Mouse (Mus musculus) lung, embryonic 16.5 days (tissue): ENCODE results near the gene Olfr430. TPM values are rescaled to one million over a fixed set of nuclear protein-coding genes. Genes with fewer than 3 reads are reported as not detected.
"Not testable (repeated sequence)": the region's sequence is repeated elsewhere in the genome, so short reads cannot be mapped to it uniquely, and the experiment has no call there.

Source experiments
- ATAC-seq: fragments of 200-750 bp; cut with Nextera tagmentation; 2 replicates; pipeline ENCODE4 v1.8.0; 2017; ENCODE audit warnings: low read depth, mild to moderate bottlenecking, moderate library complexity
- H3K27ac ChIP-seq: fragments of 300-500 bp; sonication (generic); 2 replicates; pipeline ENCODE4 v1.5.1; 2014; ENCODE audit warnings: mild to moderate bottlenecking, control low read depth, low read length
- H3K27me3 ChIP-seq: fragments of 300-500 bp; sonication (generic); 2 replicates; pipeline ENCODE4 v1.6.1; 2014; ENCODE audit warnings: low read depth, low read length, mixed read lengths; ENCODE audit not compliant: control insufficient read depth, insufficient read depth
- H3K36me3 ChIP-seq: fragments of 300-500 bp; sonication (generic); 2 replicates; pipeline ENCODE4 v1.6.1; 2014; ENCODE audit warnings: low read length; ENCODE audit not compliant: control insufficient read depth, insufficient read depth
- H3K4me1 ChIP-seq: fragments of 300-500 bp; sonication (generic); replicated peaks from 2 replicates; pipeline ENCODE4 v1.6.1; 2014; ENCODE audit warnings: low read length, mixed read lengths; ENCODE audit not compliant: control insufficient read depth, insufficient read depth
- H3K4me2 ChIP-seq: fragments of 300-500 bp; sonication (generic); 2 replicates; pipeline ENCODE4 v1.6.1; 2014; ENCODE audit warnings: low read depth, low read length, control low read depth
- H3K4me3 ChIP-seq: fragments of 300-500 bp; sonication (generic); 2 replicates; pipeline ENCODE4 v1.5.1; 2014; ENCODE audit warnings: mild to moderate bottlenecking, low read length, control low read depth
- H3K9ac ChIP-seq: fragments of 300-500 bp; sonication (generic); 2 replicates; pipeline ENCODE4 v1.6.1; 2014; ENCODE audit warnings: low read length, control low read depth
- H3K9me3 ChIP-seq: fragments of 300-500 bp; sonication (generic); 2 replicates; pipeline ENCODE4 v1.6.1; 2016; ENCODE audit warnings: low read length; ENCODE audit not compliant: control insufficient read depth
- WGBS: fragments of 180-500 bp; shearing (Covaris S2); extraction: QIAGEN DNeasy Blood & Tissue Kit; methylation state at CpG from one replicate; pipeline ENCODE4 v1.1.7; 2014; 5-methylcytosine and 5-hydroxymethylcytosine counted together
- polyA plus RNA-seq: library from polyadenylated mRNA; unstranded; fragments of >200 nt; fragmentation: Nextera tagmentation; extraction: Ambion mirVana; gene quantifications from 2 replicates; pipeline ENCODE4 v1.2.1, GENCODE M21; 2015

Gene Olfr430
- polyA plus RNA-seq, 1 experiment from 2014 or later, result not detected

DNA sequence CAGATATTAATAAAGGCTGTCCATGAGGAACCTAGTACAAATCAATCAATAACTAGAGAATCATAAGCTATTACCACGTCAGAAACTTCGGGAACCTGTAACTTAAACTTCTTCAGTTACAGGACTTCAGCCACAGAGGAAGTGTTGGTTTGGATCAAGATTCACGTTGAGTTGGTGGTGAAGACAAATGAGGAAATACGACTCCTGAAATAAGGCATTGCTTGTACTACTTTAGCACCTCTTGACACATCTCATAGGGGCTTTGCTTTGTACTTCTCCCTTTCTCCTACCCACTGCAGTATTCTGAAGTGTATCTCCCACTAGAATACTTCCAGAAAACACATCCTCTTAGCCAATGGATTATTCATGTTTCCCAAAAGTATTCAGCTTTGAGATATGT lies 17.0 kb upstream of the Olfr430 start:
- ATAC-seq, H3K27me3 ChIP-seq, H3K4me2 ChIP-seq, H3K4me1 ChIP-seq, H3K9me3 ChIP-seq, H3K36me3 ChIP-seq, H3K4me3 ChIP-seq, H3K27ac ChIP-seq, H3K9ac ChIP-seq: not testable (repeated sequence)
- 56% methylated on average over 4 of the region's 4 CpGs for WGBS

DNA sequence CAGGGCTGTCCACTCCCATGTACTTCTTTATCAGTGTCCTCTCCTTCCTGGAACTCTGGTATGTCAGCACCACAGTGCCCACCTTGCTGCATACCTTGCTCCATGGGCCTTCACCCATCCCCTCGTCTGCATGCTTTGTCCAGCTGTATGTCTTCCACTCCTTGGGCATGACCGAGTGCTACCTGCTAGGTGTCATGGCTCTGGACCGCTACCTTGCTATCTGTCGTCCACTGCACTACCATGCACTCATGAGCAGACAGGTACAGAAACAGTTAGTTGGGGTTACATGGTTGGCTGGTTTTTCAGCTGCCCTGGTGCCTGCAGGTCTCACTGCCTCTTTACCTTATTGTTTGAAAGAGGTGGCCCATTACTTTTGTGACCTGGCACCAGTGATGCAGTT lies 15.9 kb upstream of the Olfr430 start:
- no peaks in the 10 kb centered on the region for H3K27me3 ChIP-seq
- no peak overlapping the region for H3K9ac ChIP-seq
- 77% methylated on average over 4 of the region's 4 CpGs for WGBS
- ATAC-seq, result no peak
- no peak overlapping the region for H3K4me3 ChIP-seq
- H3K9me3 ChIP-seq, result no peaks in the 10 kb centered on the region
- H3K36me3 ChIP-seq, result no peaks in the 10 kb centered on the region
- H3K4me2 ChIP-seq, result no peak overlapping the region
- no peak overlapping the region for H3K27ac ChIP-seq
- no peaks in the 10 kb centered on the region for H3K4me1 ChIP-seq

DNA sequence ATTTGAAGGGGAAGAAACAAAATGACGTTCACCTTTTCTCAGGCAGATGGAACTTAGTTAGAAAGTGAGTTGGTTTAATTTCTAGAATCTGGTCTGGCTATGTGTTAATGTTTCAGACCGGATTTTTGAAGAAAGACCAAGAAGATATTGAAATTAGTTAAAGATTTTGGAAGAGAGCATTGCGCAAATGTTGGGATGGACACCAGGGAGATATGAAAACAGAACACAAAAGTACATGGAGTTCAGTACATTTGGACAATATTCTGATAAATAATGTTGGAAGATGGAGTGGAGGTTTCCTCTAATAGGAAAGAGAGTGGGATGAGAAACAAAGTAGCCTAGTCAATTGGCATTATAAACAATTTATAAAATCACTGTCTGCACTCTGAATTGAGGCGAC lies 14.9 kb upstream of the Olfr430 start:
- Histone ChIP-seq H3K9ac (no peak overlapping the region), H3K9me3 (no peaks in the 10 kb centered on the region), H3K4me1 (no peaks in the 10 kb centered on the region), H3K4me2 (no peak overlapping the region), H3K36me3 (no peaks in the 10 kb centered on the region), H3K27ac (no peak overlapping the region), H3K4me3 (no peak overlapping the region), H3K27me3 (no peaks in the 10 kb centered on the region)
- WGBS, result 83% methylated on average over 4 of the region's 4 CpGs
- no peak for ATAC-seq

DNA sequence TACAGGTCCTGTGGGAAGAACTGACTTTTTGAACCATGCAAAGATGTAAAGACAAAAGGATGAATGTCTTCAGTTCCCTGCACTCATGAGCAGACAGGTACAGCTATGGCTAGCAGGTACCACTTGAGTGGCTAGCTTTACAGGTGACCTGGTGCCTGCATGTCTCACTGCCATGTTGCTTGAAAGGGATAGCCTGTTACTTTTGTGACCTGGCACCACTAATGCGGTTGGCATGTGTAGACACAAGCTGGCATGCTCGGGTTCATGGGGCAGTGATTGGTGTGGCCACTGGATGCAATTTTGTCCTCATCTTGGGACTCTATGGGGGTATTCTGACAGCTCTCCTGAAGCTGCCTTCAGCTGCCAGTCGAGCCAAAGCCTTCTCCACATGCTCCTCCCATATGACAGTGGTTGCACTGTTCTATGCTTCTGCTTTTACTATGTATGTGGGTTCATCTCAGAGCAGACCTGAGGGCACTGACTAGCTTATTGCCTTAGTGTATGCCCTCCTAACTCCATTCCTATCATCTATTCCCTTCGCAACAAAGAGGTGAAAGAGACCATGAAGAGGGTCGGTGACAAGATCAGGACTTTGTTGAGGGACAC lies 14.4 kb upstream of the Olfr430 start:
- Histone ChIP-seq H3K9me3 (no peaks in the 10 kb centered on the region), H3K4me3 (no peak overlapping the region), H3K27ac (no peak overlapping the region), H3K27me3 (no peaks in the 10 kb centered on the region), H3K4me2 (no peak overlapping the region), H3K4me1 (no peaks in the 10 kb centered on the region), H3K36me3 (no peaks in the 10 kb centered on the region), H3K9ac (no peak overlapping the region)
- ATAC-seq, result no peak
- WGBS, result 74% methylated on average over 5 of the region's 5 CpGs

DNA sequence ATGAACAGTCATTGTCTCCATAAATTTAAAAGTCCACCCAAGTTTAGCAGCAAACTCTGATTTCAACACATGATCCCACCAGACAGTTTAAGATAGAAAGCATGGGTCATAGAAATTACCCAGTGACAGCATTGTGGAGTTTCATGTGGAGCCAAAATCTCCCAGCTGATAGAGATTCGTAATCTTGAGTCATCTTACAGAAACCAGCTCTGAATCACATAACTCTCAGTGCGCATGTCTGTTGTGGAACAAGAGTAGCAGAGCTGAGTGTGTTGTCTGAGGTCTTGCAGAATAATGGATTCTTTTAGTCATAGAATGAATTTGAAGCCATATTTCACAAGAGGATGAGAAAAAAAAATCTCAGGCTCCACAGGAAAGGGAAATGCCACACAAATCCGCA lies 13.4 kb upstream of the Olfr430 start:
- WGBS, result 68% methylated on average over 3 of the region's 3 CpGs
- Histone ChIP-seq H3K36me3 (no peaks in the 10 kb centered on the region), H3K9me3 (no peaks in the 10 kb centered on the region), H3K27me3 (no peaks in the 10 kb centered on the region), H3K4me3 (no peak overlapping the region), H3K27ac (no peak overlapping the region), H3K9ac (no peak overlapping the region), H3K4me2 (no peak overlapping the region), H3K4me1 (no peaks in the 10 kb centered on the region)
- ATAC-seq, result no peak

DNA sequence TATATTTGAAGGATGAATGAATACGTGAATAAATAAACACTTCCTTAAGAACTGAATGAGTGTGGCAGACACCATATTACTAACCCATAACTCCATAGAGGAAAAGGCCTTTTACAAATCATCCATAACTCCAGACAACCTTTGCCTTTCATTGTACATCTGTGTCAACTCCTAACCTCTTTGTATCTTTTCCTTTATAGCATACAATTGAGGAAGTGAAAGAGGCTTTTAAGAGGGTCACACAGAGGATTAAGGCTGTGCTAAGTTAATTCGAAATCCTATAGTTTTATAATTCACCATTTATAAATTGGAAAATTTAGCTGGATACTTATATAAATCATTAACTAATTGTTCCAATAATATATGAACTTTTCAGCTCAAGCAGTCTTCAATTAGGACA lies 11.2 kb upstream of the Olfr430 start:
- Histone ChIP-seq H3K4me3 (no peak overlapping the region), H3K36me3 (no peaks in the 10 kb centered on the region)

DNA sequence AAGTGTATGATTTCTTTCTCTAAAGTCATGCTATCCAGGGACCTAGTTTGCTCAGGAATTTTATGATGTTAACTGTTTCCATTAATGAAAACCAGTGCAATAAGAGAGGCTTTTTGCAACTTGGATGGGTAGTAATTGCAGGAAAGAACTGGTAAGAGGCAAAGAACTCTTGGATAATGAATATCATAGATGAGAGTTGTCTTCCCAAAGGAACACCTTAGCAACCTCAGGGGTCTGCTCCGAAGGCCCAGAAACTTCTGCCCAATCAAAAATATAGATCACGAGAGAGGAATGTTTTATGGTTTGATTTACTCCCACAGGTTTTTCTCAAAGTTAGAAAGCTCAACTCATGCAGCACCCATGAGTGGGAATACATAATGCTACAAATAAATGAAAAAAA lies 17.6 kb downstream of the Olfr430 start, which contains the start of gene Olfr429:
TSS of gene Olfr429 (plus strand) at position 301 of the 400 bp plus-strand sequence.
- no peak within 1 kb of the TSS for H3K4me2 ChIP-seq
- H3K4me1 ChIP-seq, result no peaks in the 10 kb centered on the region
- ATAC-seq, result no peak
- no peak within 1 kb of the TSS for H3K27ac ChIP-seq
- no peak within 1 kb of the TSS for H3K9ac ChIP-seq
- H3K36me3 ChIP-seq, result no peaks in the 10 kb centered on the region
- 85% methylated on average over 2 of the region's 2 CpGs for WGBS
- no peaks in the 10 kb centered on the region for H3K9me3 ChIP-seq
- H3K27me3 ChIP-seq, result no peaks in the 10 kb centered on the region
- no peak within 1 kb of the TSS for H3K4me3 ChIP-seq

More for the DNA sequence above, 11.2 kb upstream of the Olfr430 start:
- ATAC-seq, result no peak
- H3K9ac ChIP-seq, result no peak overlapping the region
- H3K4me1 ChIP-seq, result no peaks in the 10 kb centered on the region
- 75% methylated on average over 2 of the region's 2 CpGs for WGBS
- H3K27ac ChIP-seq, result no peak overlapping the region
- no peaks in the 10 kb centered on the region for H3K9me3 ChIP-seq
- H3K27me3 ChIP-seq, result no peaks in the 10 kb centered on the region
- no peak overlapping the region for H3K4me2 ChIP-seq

DNA sequence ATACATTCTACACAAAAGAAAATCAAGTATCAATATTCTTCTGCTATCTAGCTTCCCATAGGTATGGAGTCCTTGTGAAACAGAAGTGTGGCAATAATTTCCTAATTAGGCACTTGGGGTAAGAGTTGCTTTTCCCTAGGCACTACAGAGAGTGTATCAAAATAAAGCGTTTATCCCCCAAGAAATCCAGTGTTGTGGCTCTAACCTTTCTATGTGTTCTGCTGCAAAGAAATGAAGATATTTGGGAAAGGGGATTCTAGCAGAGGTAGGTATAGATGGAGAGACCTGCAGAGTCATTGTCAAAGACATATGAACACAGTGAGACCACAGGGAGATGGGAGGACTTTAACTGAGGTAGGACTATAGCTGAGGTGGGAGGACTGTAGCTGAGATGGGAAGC lies 30.2 kb downstream of the Olfr430 start, which contains the start of gene Olfr427:
TSS of gene Olfr427 (plus strand) at position 301 of the 400 bp plus-strand sequence.
- ATAC-seq, result no peak
- WGBS, result 88% methylated on average over 1 of the region's 1 CpGs
- no peaks in the 10 kb centered on the region for H3K4me1 ChIP-seq
- H3K4me2 ChIP-seq, result no peak within 1 kb of the TSS
- no peak within 1 kb of the TSS for H3K27ac ChIP-seq
- H3K36me3 ChIP-seq, result no peaks in the 10 kb centered on the region
- no peak within 1 kb of the TSS for H3K4me3 ChIP-seq
- H3K9ac ChIP-seq, result no peak within 1 kb of the TSS
- H3K27me3 ChIP-seq, result no peaks in the 10 kb centered on the region
- no peaks in the 10 kb centered on the region for H3K9me3 ChIP-seq

DNA sequence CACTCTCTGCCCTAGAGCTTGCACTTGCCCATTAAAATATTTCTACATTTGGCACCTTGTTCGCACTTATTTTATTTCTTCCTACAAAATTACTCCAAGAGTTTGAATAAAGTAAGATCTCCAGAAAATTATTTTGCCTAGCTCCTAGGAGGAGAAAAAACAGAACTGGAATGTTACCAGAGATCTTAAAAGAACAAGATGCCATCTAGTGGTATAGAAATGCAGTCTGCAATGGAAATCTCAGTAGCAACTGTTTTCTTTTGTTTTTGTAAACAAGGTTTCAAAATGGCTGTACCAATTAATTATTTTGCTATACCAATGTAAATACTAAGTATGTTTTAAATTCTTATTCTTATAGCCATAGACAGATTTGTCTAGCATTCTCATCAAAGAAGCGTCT lies 37.3 kb downstream of the Olfr430 start:
- Histone ChIP-seq H3K4me3 (no peak overlapping the region), H3K4me1 (no peaks in the 10 kb centered on the region), H3K9ac (no peak overlapping the region), H3K36me3 (no peaks in the 10 kb centered on the region), H3K27me3 (no peaks in the 10 kb centered on the region), H3K27ac (no peak overlapping the region), H3K9me3 (no peaks in the 10 kb centered on the region), H3K4me2 (no peak overlapping the region)
- 46% methylated on average over 2 of the region's 2 CpGs for WGBS
- ATAC-seq, result no peak

DNA sequence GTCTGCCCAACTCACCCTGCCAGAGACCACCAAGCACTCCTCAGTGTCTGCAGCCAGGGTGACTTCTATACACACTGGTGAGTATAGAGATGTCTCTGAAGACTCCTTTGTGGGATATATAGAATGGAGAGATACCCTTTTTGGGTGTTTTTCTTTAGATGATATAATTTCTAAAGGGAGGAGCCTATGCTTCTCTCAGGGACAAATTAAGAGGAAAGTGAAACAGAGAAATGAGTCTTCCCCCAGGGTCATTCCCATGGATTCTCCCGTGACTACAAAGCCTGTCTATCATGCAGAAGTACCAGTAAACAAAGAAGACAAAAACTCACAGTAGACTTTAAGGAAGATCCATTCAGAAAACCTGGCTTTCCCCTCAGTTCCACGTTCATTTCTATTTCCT lies 54.7 kb downstream of the Olfr430 start, which contains the start of gene Olfr231:
TSS of gene Olfr231 (minus strand) at position 101 of the 400 bp plus-strand sequence.
- Histone ChIP-seq H3K27ac (no peak within 1 kb of the TSS), H3K36me3 (no peaks in the 10 kb centered on the region), H3K4me1 (no peaks in the 10 kb centered on the region), H3K9me3 (no peaks in the 10 kb centered on the region), H3K4me2 (no peak within 1 kb of the TSS), H3K4me3 (no peak within 1 kb of the TSS), H3K9ac (no peak within 1 kb of the TSS), H3K27me3 (no peaks in the 10 kb centered on the region)
- ATAC-seq, result no peak
- WGBS, result 42% methylated on average over 2 of the region's 2 CpGs
